ENCODE assay signal across 16 mouse cellular contexts in genomic region chr11:7672821-7673220, GRCm38 (mm10).
DNase-seq lines count a peak whose midpoint lies in the region; ATAC-seq and TF ChIP-seq lines count a peak whose summit lies in the region.
"Had no signal": no experiment of that assay in that cellular context is flagged by ENCODE, and none has a peak within 500 bp of the region (broad histone marks: within the 10 kb centered on the region; RNA-seq: fewer than 3 reads in every experiment).

No protein-coding gene starts in this region.

- H3K36me3 ChIP-seq in heart, embryonic 12.5 days = no peaks in the 10 kb centered on the region
- no peaks in the 10 kb centered on the region for H3K36me3 ChIP-seq in lung, embryonic 14.5 days (ENCODE audit: insufficient read depth)
- no peaks in the 10 kb centered on the region for H3K36me3 ChIP-seq in lung, embryonic 15.5 days
- H3K36me3 ChIP-seq: embryonic facial prominence, embryonic 13.5 days; forebrain, embryonic 15.5 days; limb, embryonic 10.5 days; neural tube, embryonic 15.5 days had no signal

- DNase-seq in heart, adult 18-20 months = peak; percentile 35 to 39
- peak; percentile 80 for DNase-seq in lung, embryonic 14.5 days
- no peak for DNase-seq in lung, adult 2 months
- DNase-seq in left cerebral cortex, postnatal 4 days = no peak
- DNase-seq: cerebellum, postnatal 14 days; gastrocnemius, postnatal 25 days; right cerebral cortex, postnatal 25 days had no signal

- no peak overlapping the region for H3K27ac ChIP-seq in heart, embryonic 12.5 days (ENCODE audit: poor library complexity, severe bottlenecking)
- no peak overlapping the region for H3K27ac ChIP-seq in lung, embryonic 14.5 days (ENCODE audit: low read depth)
- no peak overlapping the region for H3K27ac ChIP-seq in lung, embryonic 15.5 days
- H3K27ac ChIP-seq: embryonic facial prominence, embryonic 13.5 days; forebrain, embryonic 15.5 days; hindbrain, embryonic 14.5 days; limb, embryonic 10.5 days; neural tube, embryonic 15.5 days had no signal

- TF ChIP-seq CTCF in lung, embryonic 14.5 days (IDR thresholded peaks at IDR 0.05; ENCODE audit: low read depth) = no peak
- no peak for TF ChIP-seq CTCF in lung, adult 2 months (IDR thresholded peaks at IDR 0.05; ENCODE audit: insufficient read depth, low read length)

- no peaks in the 10 kb centered on the region for H3K27me3 ChIP-seq in heart, embryonic 12.5 days (replicated peaks)
- no peaks in the 10 kb centered on the region for H3K27me3 ChIP-seq in lung, embryonic 14.5 days (ENCODE audit: insufficient read depth, low read length)
- H3K27me3 ChIP-seq in lung, embryonic 15.5 days = no peaks in the 10 kb centered on the region
- H3K27me3 ChIP-seq: embryonic facial prominence, embryonic 13.5 days; forebrain, embryonic 15.5 days; neural tube, embryonic 15.5 days had no signal

- intact Hi-C loops in left cerebral cortex, postnatal 4 days (cut with DNase I) = no loop called here

- no peaks in the 10 kb centered on the region for H3K9me3 ChIP-seq in heart, embryonic 12.5 days (replicated peaks)
- no peaks in the 10 kb centered on the region for H3K9me3 ChIP-seq in lung, embryonic 14.5 days (ENCODE audit: low read depth, low read length)
- H3K9me3 ChIP-seq in lung, embryonic 15.5 days = no peaks in the 10 kb centered on the region
- H3K9me3 ChIP-seq: embryonic facial prominence, embryonic 13.5 days; forebrain, embryonic 15.5 days; limb, embryonic 10.5 days; neural tube, embryonic 15.5 days had no signal

- H3K9ac ChIP-seq in heart, embryonic 12.5 days = no peak overlapping the region
- H3K9ac ChIP-seq in lung, embryonic 14.5 days = no peak overlapping the region
- H3K9ac ChIP-seq in lung, embryonic 15.5 days = no peak overlapping the region
- H3K9ac ChIP-seq: embryonic facial prominence, embryonic 13.5 days; forebrain, embryonic 15.5 days; hindbrain, embryonic 14.5 days; neural tube, embryonic 15.5 days had no signal

- H3K4me1 ChIP-seq in heart, embryonic 12.5 days (replicated peaks) = no peaks in the 10 kb centered on the region
- no peaks in the 10 kb centered on the region for H3K4me1 ChIP-seq in lung, embryonic 14.5 days (ENCODE audit: insufficient read depth)
- H3K4me1 ChIP-seq in lung, adult 2 months (ENCODE audit: control insufficient read depth, insufficient read depth, low read length) = no peaks in the 10 kb centered on the region
- H3K4me1 ChIP-seq in lung, embryonic 15.5 days = no peaks in the 10 kb centered on the region
- H3K4me1 ChIP-seq: embryonic facial prominence, embryonic 13.5 days; forebrain, embryonic 15.5 days; limb, embryonic 10.5 days; neural tube, embryonic 15.5 days had no signal

- H3K4me2 ChIP-seq in heart, embryonic 12.5 days = no peak overlapping the region
- no peak overlapping the region for H3K4me2 ChIP-seq in lung, embryonic 14.5 days
- no peak overlapping the region for H3K4me2 ChIP-seq in lung, embryonic 15.5 days
- H3K4me2 ChIP-seq: embryonic facial prominence, embryonic 13.5 days; forebrain, embryonic 15.5 days; hindbrain, embryonic 14.5 days; neural tube, embryonic 15.5 days had no signal

- no peak for TF ChIP-seq POLR2A in lung, adult 2 months (IDR thresholded peaks at IDR 0.05; ENCODE audit: borderline replicate concordance, extremely low read depth, low read depth, low read length)

- ATAC-seq in heart, embryonic 12.5 days (ENCODE audit: insufficient number of reproducible peaks, low FRiP score) = no peak
- peak; percentile 88 for ATAC-seq in lung, embryonic 14.5 days (ENCODE audit: insufficient read depth)
- ATAC-seq in lung, embryonic 15.5 days (ENCODE audit: borderline replicate concordance, extremely low read depth, low FRiP score, low TSS enrichment) = peak; percentile 55; the same call in 1 of the 2 replicates
- no peak for ATAC-seq in CD4-positive, CD25-positive, alpha-beta regulatory T cell, adult 4 months
- ATAC-seq: forebrain, embryonic 15.5 days; midbrain, embryonic 16.5 days had no signal

- no peak overlapping the region for H3K4me3 ChIP-seq in heart, embryonic 12.5 days
- no peak overlapping the region for H3K4me3 ChIP-seq in lung, embryonic 14.5 days (ENCODE audit: low read depth, low read length)
- no peak overlapping the region for H3K4me3 ChIP-seq in lung, adult 2 months (replicated peaks; ENCODE audit: extremely low read depth, low read depth, low read length)
- H3K4me3 ChIP-seq in lung, embryonic 15.5 days = no peak overlapping the region
- H3K4me3 ChIP-seq: embryonic facial prominence, embryonic 13.5 days; forebrain, embryonic 15.5 days; limb, embryonic 10.5 days; neural tube, embryonic 15.5 days had no signal

Comparison
In these comparisons a context has a peak if more than half of its experiments do, and no peak if none do; other contexts are left out.
1. DNase-seq: peak in heart, adult 18-20 months (2 of 2) and lung, embryonic 14.5 days (single experiment); none in lung, adult 2 months (single experiment) and left cerebral cortex, postnatal 4 days (single experiment).
2. ATAC-seq: peak in lung, embryonic 14.5 days (single experiment) and lung, embryonic 15.5 days (single experiment); none in heart, embryonic 12.5 days (single experiment) and CD4-positive, CD25-positive, alpha-beta regulatory T cell, adult 4 months (single experiment).